Mouse (Mus musculus) heart, adult 2 months (tissue): ENCODE data around the gene Dut.

Source experiments
- CTCF ChIP-seq: fragments of 200-600 bp; IDR thresholded peaks from 2 replicates; pipeline ENCODE4 v1.8.1; 2022; ENCODE audit warnings: antibody characterized with exemption, mild to moderate bottlenecking, moderate library complexity
- POLR2A ChIP-seq: fragments of 200-500 bp; IDR thresholded peaks from 2 replicates; pipeline ENCODE4 v1.6.1; 2011; ENCODE audit warnings: mild to moderate bottlenecking, low read depth, low read length, control low read depth; ENCODE audit not compliant: insufficient read depth

DNA sequence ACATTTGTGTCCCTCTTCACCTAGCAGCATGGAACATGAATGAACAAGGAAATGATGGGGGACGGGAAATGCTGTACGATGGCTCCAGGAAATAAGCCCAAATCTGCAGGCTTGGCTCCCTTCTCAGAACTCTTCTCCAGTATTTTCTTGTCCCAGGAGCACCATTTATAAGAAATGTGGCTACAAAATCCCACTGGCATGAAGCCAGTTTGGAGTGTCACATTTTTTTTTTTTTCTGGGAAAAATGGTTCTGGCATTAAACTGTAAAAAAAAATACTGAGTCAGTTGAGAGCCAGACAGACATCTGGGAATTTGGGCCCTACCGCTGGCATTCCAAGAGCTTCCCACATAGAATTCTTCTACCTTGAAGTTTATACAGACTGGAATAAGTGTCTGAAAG is 57.8 kb downstream of the Dut start:
- TF ChIP-seq POLR2A (no peak), CTCF (no peak)
